Mouse (Mus musculus) forebrain, postnatal 0 days (tissue): ENCODE measurements around the gene Cnih1. TPM values are rescaled to one million over a fixed set of nuclear protein-coding genes. Genes with fewer than 3 reads are reported as not detected.

ENCODE experiments used
- ATAC-seq: fragments of 200-750 bp; cut with Nextera tagmentation; 2 replicates; pipeline ENCODE4 v1.8.0; 2017; ENCODE audit warnings: mild to moderate bottlenecking, moderate library complexity
- DNase-seq: peaks from one replicate; pipeline ENCODE4 v3.0.0-alpha.2; 2015
- H3K27ac ChIP-seq: fragments of 300-500 bp; sonication (generic); 2 replicates; pipeline ENCODE4 v1.5.1; 2014; ENCODE audit warnings: low read depth, mild to moderate bottlenecking, antibody characterized with exemption, low read length, moderate library complexity, mixed read lengths
- H3K27me3 ChIP-seq: fragments of 300-500 bp; sonication (generic); 2 replicates; pipeline ENCODE4 v1.6.1; 2014; ENCODE audit warnings: mild to moderate bottlenecking, low read length, mixed read lengths; ENCODE audit not compliant: insufficient read depth
- H3K36me3 ChIP-seq: fragments of 300-500 bp; sonication (generic); 2 replicates; pipeline ENCODE4 v1.6.1; 2014; ENCODE audit warnings: mild to moderate bottlenecking, moderate library complexity; ENCODE audit not compliant: insufficient read depth
- H3K4me1 ChIP-seq: fragments of 300-500 bp; sonication (generic); 2 replicates; pipeline ENCODE4 v1.6.1; 2014; ENCODE audit warnings: antibody characterized with exemption; ENCODE audit not compliant: insufficient read depth
- H3K4me2 ChIP-seq: fragments of 300-500 bp; sonication (generic); 2 replicates; pipeline ENCODE4 v1.6.1; 2014; ENCODE audit warnings: low read depth, mild to moderate bottlenecking, moderate library complexity
- H3K4me3 ChIP-seq: fragments of 300-500 bp; sonication (generic); 2 replicates; pipeline ENCODE4 v1.5.1; 2014; ENCODE audit warnings: low read depth, low read length, mixed read lengths
- H3K9ac ChIP-seq: fragments of 300-500 bp; sonication (generic); 2 replicates; pipeline ENCODE4 v1.6.1; 2014; ENCODE audit warnings: mild to moderate bottlenecking
- H3K9me3 ChIP-seq: fragments of 300-500 bp; sonication (generic); 2 replicates; pipeline ENCODE4 v1.6.1; 2016; ENCODE audit warnings: low read length
- CTCF ChIP-seq: sonication (generic); IDR thresholded peaks from 2 replicates; pipeline ENCODE4 v1.5.1; 2016; ENCODE audit warnings: antibody characterized with exemption, control low read depth, low read depth
- WGBS: fragments of 180-500 bp; shearing (Covaris S2); extraction: QIAGEN DNeasy Blood & Tissue Kit; methylation state at CpG from one replicate; pipeline ENCODE4 v1.1.7; 2014; 5-methylcytosine and 5-hydroxymethylcytosine counted together
- polyA plus RNA-seq: library from polyadenylated mRNA; unstranded; fragments of >200 nt; fragmentation: Nextera tagmentation; extraction: Ambion mirVana; gene quantifications from 2 replicates; pipeline ENCODE4 v1.2.1, GENCODE M21; 2015
- total RNA-seq: library from RNA; depleted of rRNA; stranded (reverse); fragments of >200 nt; gene quantifications from 2 replicates; pipeline ENCODE4 v1.2.3, GENCODE M21; 2014; rRNA removed

The Cnih1 gene
- total and polyA plus RNA-seq, 2 experiments from 2014 or later = 101 to 182 TPM

DNA sequence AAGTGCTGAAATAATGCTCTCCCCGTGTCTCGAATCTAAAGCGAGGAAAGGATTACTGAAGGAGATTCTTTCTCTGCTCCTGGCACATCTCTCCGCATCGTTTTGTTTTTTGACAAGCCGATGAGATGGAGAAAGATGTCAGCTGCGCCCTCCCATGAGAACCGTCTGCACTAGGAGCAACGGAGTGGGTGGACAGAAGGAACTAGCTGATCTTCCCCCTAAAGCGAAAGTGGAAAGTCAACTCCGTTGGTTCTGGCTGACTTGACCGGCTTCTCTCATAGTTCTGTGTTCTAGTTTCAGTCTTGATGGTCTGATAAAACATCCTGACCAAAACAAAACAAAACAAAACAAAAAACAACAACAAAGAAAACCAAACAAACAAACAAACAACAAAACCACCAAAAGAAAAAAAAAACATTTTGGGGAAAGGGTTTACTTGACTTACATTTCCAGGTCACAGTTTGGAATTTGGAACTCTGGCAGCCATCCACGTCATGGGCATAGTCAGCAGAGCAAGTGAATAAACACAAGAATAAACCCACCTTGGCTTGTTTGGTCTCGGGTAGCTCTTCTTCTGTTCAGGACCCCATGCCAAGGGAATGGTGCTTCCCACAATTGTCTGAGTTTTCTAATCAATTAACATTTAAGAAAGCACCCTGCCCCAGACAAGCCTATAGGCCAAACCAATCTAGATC lies 53.3 kb downstream of the Cnih1 start:
- H3K4me3 ChIP-seq = no peak overlapping the region
- WGBS = 84% methylated on average over 14 of the region's 14 CpGs
- H3K9me3 ChIP-seq = no peaks in the 10 kb centered on the region
- no peak for TF ChIP-seq CTCF
- DNase-seq (no peak), ATAC-seq (no peak)
- no peaks in the 10 kb centered on the region for H3K36me3 ChIP-seq
- no peak overlapping the region for H3K27ac ChIP-seq
- no peak overlapping the region for H3K9ac ChIP-seq
- no peak overlapping the region for H3K4me2 ChIP-seq
- no peaks in the 10 kb centered on the region for H3K27me3 ChIP-seq
- H3K4me1 ChIP-seq = no peaks in the 10 kb centered on the region

- ATAC-seq (no peak), DNase-seq (no peak)
- H3K4me3 ChIP-seq = no peak overlapping the region
- no peaks in the 10 kb centered on the region for H3K4me1 ChIP-seq
- no peak overlapping the region for H3K27ac ChIP-seq
- no peak overlapping the region for H3K4me2 ChIP-seq
- TF ChIP-seq CTCF = no peak
- H3K36me3 ChIP-seq = no peaks in the 10 kb centered on the region
- no peaks in the 10 kb centered on the region for H3K27me3 ChIP-seq
- no peaks in the 10 kb centered on the region for H3K9me3 ChIP-seq
- no peak overlapping the region for H3K9ac ChIP-seq
- WGBS = 75% methylated on average over 5 of the region's 5 CpGs
Measured at GRCm38 (mm10) chr14:46734262-46734661, 53.9 kb downstream of the Cnih1 start.

DNA sequence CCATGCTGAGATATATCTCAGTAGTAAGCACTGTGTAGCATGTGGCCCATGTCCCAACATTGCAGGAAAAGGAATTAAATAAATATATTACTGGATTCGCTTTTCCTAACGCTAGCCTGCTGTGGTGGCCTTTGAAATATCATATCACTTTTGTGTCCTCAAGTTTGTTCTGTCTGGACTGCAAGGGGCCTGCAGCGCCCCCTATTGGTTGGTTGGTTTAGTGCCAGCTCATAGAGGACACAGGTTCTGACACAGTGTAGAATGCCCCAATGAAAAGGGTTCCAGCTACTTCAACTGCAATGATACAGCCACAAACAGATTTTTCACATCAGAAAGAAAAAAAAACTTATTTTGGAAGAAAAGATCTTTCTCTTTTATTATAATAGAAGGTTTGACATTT lies 62.5 kb downstream of the Cnih1 start:
- 48% methylated on average over 3 of the region's 3 CpGs for whole genome bisulfite sequencing
- Histone ChIP-seq H3K9me3 (no peaks in the 10 kb centered on the region), H3K4me2 (no peak overlapping the region), H3K27me3 (0 out of 2 replicates have a peak, but pooled peaks cover 5% of the 10 kb centered on the region), H3K9ac (no peak overlapping the region), H3K36me3 (no peaks in the 10 kb centered on the region), H3K27ac (no peak overlapping the region), H3K4me3 (no peak overlapping the region), H3K4me1 (no peaks in the 10 kb centered on the region)
- peak; percentile 41 for TF ChIP-seq CTCF
- no peak for DNase-seq
- no peak for ATAC-seq

Other genes with a start within 250 kb of the Cnih1 start
- gene Cdkn3, start 27.9 kb downstream of the Cnih1 start, total RNA-seq = 1.2 and 2.1 TPM in 2 replicates
- 7.1 and 7.4 TPM in 2 replicates for gene Cdkn3, start 27.9 kb downstream of the Cnih1 start, polyA plus RNA-seq
- gene Gmfb, start 33.8 kb upstream of the Cnih1 start, total RNA-seq = 158 and 240 TPM in 2 replicates
- 90.8 and 113 TPM in 2 replicates for gene Gmfb, start 33.8 kb upstream of the Cnih1 start, polyA plus RNA-seq
- 10.5 and 15.6 TPM in 2 replicates for gene Cgrrf1, start 43.7 kb upstream of the Cnih1 start, total RNA-seq
- gene Cgrrf1, start 43.7 kb upstream of the Cnih1 start, polyA plus RNA-seq = 14.1 and 16.0 TPM in 2 replicates
- gene Samd4, start 94.4 kb upstream of the Cnih1 start, total RNA-seq = 12.3 and 15.2 TPM in 2 replicates
- 2.5 and 3.5 TPM in 2 replicates for gene Samd4, start 94.4 kb upstream of the Cnih1 start, polyA plus RNA-seq